Mouse (Mus musculus): Measurements from ENCODE around the gene Itgb4.

DNA sequence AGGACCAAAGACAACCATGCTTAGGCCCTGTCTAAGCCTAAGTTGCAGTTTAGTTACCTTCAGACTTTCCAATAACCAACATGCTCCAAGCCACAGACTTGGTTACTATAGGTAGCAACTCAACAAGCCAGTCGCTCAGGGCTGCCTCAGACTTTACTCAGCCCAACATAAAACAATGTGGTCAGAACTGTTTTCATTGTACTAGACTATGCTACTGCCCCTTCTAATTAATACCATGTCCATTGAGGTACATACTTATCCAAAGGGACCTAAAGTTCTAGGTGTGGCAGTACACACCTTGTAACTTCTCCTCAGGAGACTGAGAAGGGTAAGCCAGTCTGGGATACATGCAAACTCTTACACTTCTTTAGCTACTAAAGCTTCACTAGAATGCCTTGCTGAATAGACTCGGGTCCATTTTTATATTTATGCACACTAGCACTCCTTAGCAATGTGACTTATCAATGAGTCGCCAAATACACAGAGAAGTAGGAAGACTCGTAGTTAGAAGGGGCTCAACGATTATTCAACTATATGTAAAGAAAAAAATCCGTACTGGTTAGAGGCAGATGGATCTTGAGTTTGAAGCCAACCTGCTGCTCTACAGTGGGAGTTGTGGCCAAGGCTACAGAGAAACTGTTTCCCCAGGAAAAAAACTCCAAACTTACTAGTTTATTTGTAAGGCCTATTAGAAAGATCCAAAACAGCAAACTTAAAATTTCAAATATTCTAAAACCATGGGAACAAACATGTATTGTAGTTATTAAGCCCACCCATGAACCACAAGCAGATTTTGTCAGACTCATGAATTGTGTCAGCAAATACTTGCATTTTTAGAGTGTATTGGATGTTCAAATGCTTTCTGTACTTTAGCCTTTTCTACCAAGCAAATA lies 47.1 kb downstream of the Itgb4 start:
- TF ChIP-seq CTCF (IDR thresholded peaks at IDR 0.05; ENCODE audit: extremely low read depth, insufficient read depth, insufficient read length, insufficient replicate concordance) = no peak
- TF ChIP-seq POLR2A (IDR thresholded peaks at IDR 0.05; ENCODE audit: low read depth, low read length) = no peak
